Comparison of ENCODE assay signal across 9 mouse cellular contexts in genomic region chr7:120201771-120202170, GRCm38 (mm10). TPM values are rescaled to one million over a fixed set of nuclear protein-coding genes. Genes with fewer than 3 reads are reported as not detected.
DNase-seq lines count a peak whose midpoint lies in the region; ATAC-seq and TF ChIP-seq lines count a peak whose summit lies in the region.
"Had no signal": no experiment of that assay in that cellular context is flagged by ENCODE, and none has a peak within 500 bp of the region (broad histone marks: within the 10 kb centered on the region; RNA-seq: fewer than 3 reads in every experiment).

Gene Crym, minus strand, starts transcription at chr7:120202111.

- TF ChIP-seq CTCF in heart, adult 2 months (IDR thresholded peaks at IDR 0.05) = no peak

- no peak within 1 kb of the TSS for H3K27ac ChIP-seq in heart, embryonic 12.5 days (ENCODE audit: poor library complexity, severe bottlenecking)
- H3K27ac ChIP-seq in heart, adult 2 months = no peak within 1 kb of the TSS
- no peak within 1 kb of the TSS for H3K27ac ChIP-seq in brown adipose tissue, adult 24 weeks (replicated peaks; ENCODE audit: low read depth, low read length)
- no peak within 1 kb of the TSS for H3K27ac ChIP-seq in intestine, embryonic 14.5 days (ENCODE audit: low read depth)
- no peak within 1 kb of the TSS for H3K27ac ChIP-seq in liver, embryonic 11.5 days (ENCODE audit: low read depth, low read length)

- WGBS in heart, embryonic 12.5 days = under 1% methylated on average over 26 of the region's 26 CpGs
- 4% methylated on average over 26 of the region's 26 CpGs for WGBS in heart, adult 2 months
- 3% methylated on average over 26 of the region's 26 CpGs for WGBS in intestine, embryonic 14.5 days
- 6% methylated on average over 24 of the region's 26 CpGs for WGBS in liver, embryonic 11.5 days

- peak within 1 kb of the TSS; percentile 63 for H3K4me2 ChIP-seq in heart, embryonic 12.5 days
- peak within 1 kb of the TSS; percentile 40 for H3K4me2 ChIP-seq in intestine, embryonic 14.5 days (ENCODE audit: low read length)
- H3K4me2 ChIP-seq in liver, embryonic 11.5 days = peak within 1 kb of the TSS; percentile 51

- no peaks in the 10 kb centered on the region for H3K36me3 ChIP-seq in heart, embryonic 12.5 days
- H3K36me3 ChIP-seq in heart, adult 2 months (ENCODE audit: control insufficient read depth, insufficient read depth, low read length) = no peaks in the 10 kb centered on the region
- H3K36me3 ChIP-seq in intestine, embryonic 14.5 days (ENCODE audit: control insufficient read depth, insufficient read depth, low read length) = no peaks in the 10 kb centered on the region
- no peaks in the 10 kb centered on the region for H3K36me3 ChIP-seq in liver, embryonic 11.5 days (ENCODE audit: control insufficient read depth, insufficient read depth, low read length)
- H3K36me3 ChIP-seq: G1E had no signal

- H3K79me2 ChIP-seq in heart, adult 2 months (replicated peaks; ENCODE audit: control insufficient read depth, insufficient read depth, low read length) = no peaks in the 10 kb centered on the region

- H3K27me3 ChIP-seq in heart, embryonic 12.5 days (replicated peaks) = peaks cover 41% of the 10 kb centered on the region
- peaks cover 6% of the 10 kb centered on the region for H3K27me3 ChIP-seq in heart, adult 2 months (ENCODE audit: control insufficient read depth, insufficient read depth, low read length)
- peaks cover 30% of the 10 kb centered on the region for H3K27me3 ChIP-seq in intestine, embryonic 14.5 days (replicated peaks; ENCODE audit: control insufficient read depth, insufficient read depth, low read length)
- peaks cover 19% of the 10 kb centered on the region for H3K27me3 ChIP-seq in liver, embryonic 11.5 days (replicated peaks; ENCODE audit: control insufficient read depth, insufficient read depth, low read length)

- no peaks in the 10 kb centered on the region; the same call in 1 of the 2 replicates for H3K9me3 ChIP-seq in heart, embryonic 12.5 days (replicated peaks)
- H3K9me3 ChIP-seq in intestine, embryonic 14.5 days (ENCODE audit: control insufficient read depth, low read length) = no peaks in the 10 kb centered on the region
- no peaks in the 10 kb centered on the region for H3K9me3 ChIP-seq in liver, embryonic 11.5 days (ENCODE audit: control insufficient read depth, low read length)
- H3K9me3 ChIP-seq: G1E had no signal

- no peak for TF ChIP-seq EP300 in heart, adult 2 months (IDR thresholded peaks at IDR 0.05; ENCODE audit: insufficient read depth, low read depth, low read length)

- no peak for TF ChIP-seq POLR2A in heart, adult 2 months (IDR thresholded peaks at IDR 0.05; ENCODE audit: insufficient read depth, low read depth, low read length)

- H3K4me1 ChIP-seq in heart, embryonic 12.5 days (replicated peaks) = peaks cover 12% of the 10 kb centered on the region; the same call in 1 of the 2 replicates
- peaks cover 5% of the 10 kb centered on the region for H3K4me1 ChIP-seq in heart, adult 2 months (ENCODE audit: control insufficient read depth, insufficient read depth, low read length)
- H3K4me1 ChIP-seq in brown adipose tissue, adult 24 weeks (ENCODE audit: control insufficient read depth, insufficient read depth, insufficient read length, low read length) = peaks cover 3% of the 10 kb centered on the region; the same call in 1 of the 2 replicates
- H3K4me1 ChIP-seq in intestine, embryonic 14.5 days (replicated peaks; ENCODE audit: control insufficient read depth, insufficient read depth, low read length) = no peaks in the 10 kb centered on the region
- no peaks in the 10 kb centered on the region for H3K4me1 ChIP-seq in liver, embryonic 11.5 days (replicated peaks; ENCODE audit: control insufficient read depth, insufficient read depth, low read length)

- H3K9ac ChIP-seq in heart, embryonic 12.5 days = no peak within 1 kb of the TSS
- H3K9ac ChIP-seq in heart, adult 2 months (ENCODE audit: low read depth, low read length) = no peak within 1 kb of the TSS
- no peak within 1 kb of the TSS for H3K9ac ChIP-seq in intestine, embryonic 14.5 days (ENCODE audit: low read length)
- H3K9ac ChIP-seq in liver, embryonic 11.5 days (ENCODE audit: low read depth, low read length) = no peak within 1 kb of the TSS

- peak within 1 kb of the TSS; percentile 28 for H3K4me3 ChIP-seq in heart, embryonic 12.5 days
- no peak within 1 kb of the TSS; the same call in 1 of the 2 replicates for H3K4me3 ChIP-seq in heart, adult 2 months
- H3K4me3 ChIP-seq in brown adipose tissue, adult 24 weeks (ENCODE audit: insufficient read depth, low read depth, low read length) = 0 out of 2 replicates have a peak within 1 kb of the TSS, but pooled peaks have one; percentile 3
- peak within 1 kb of the TSS; percentile 15 for H3K4me3 ChIP-seq in intestine, embryonic 14.5 days (ENCODE audit: low read depth, low read length)
- no peak within 1 kb of the TSS for H3K4me3 ChIP-seq in liver, embryonic 11.5 days (ENCODE audit: low read depth, low read length)

- intact Hi-C loops in heart, adult 2 months (cut with DNase I) = loop anchor here (2.0 to 10.0 kb wide), 2 partner anchors 107 to 353 kb away; partner anchors contain the start of gene Dnah3

- ATAC-seq in heart, embryonic 12.5 days (ENCODE audit: insufficient number of reproducible peaks, low FRiP score) = no peak
- ATAC-seq in intestine, embryonic 14.5 days (replicated peaks; ENCODE audit: low FRiP score, low TSS enrichment, low read depth) = 0 out of 2 replicates have a peak, but pooled peaks have one; percentile 34
- no peak for ATAC-seq in liver, embryonic 11.5 days (replicated peaks; ENCODE audit: low FRiP score)

- no peak for DNase-seq in heart, adult 2 months
- no peak for DNase-seq in intestine, embryonic 14.5 days (ENCODE audit: low spot score)
- DNase-seq in liver, embryonic 11.5 days (ENCODE audit: low spot score) = no peak
- DNase-seq in right cerebral cortex, postnatal 14 days = peak; percentile 17
- no peak for DNase-seq in cerebellum, adult 9-11 months
- no peak for DNase-seq in spleen, adult 18-20 months

RNA-seq across cellular contexts. Expression of gene Crym, which starts in this region (rescaled TPM):
- 0.40 and 0.93 TPM in 2 replicates for polyA plus RNA-seq in heart, embryonic 12.5 days (2016; fragmentation: Nextera tagmentation; extraction: Ambion mirVana)
- total RNA-seq in heart, adult 2 months (2021) = under 1 TPM; 0.34 to 0.37 TPM
- polyA plus RNA-seq in heart, adult 2 months (2012; rRNA removed) = 0.39 and 0.47 TPM in 2 replicates
- not detected in 2 replicates for polyA plus RNA-seq in brown adipose tissue, adult 24 weeks (2012; ENCODE audit: insufficient read depth, insufficient read length, missing spikeins)
- 1.4 and 1.5 TPM in 2 replicates for polyA plus RNA-seq in intestine, embryonic 14.5 days (2014; fragmentation: Nextera tagmentation; extraction: Ambion mirVana)
- polyA plus RNA-seq in liver, embryonic 11.5 days (2014; fragmentation: Nextera tagmentation; extraction: Ambion mirVana) = 1.7 and 2.6 TPM in 2 replicates
- polyA plus RNA-seq: G1E had no signal

Comparison
In these comparisons a context has a peak if more than half of its experiments do, and no peak if none do; other contexts are left out.
1. H3K4me3 ChIP-seq: peak in heart, embryonic 12.5 days (single experiment), brown adipose tissue, adult 24 weeks (single experiment) and intestine, embryonic 14.5 days (single experiment); none in heart, adult 2 months (single experiment) and liver, embryonic 11.5 days (single experiment).
2. Peak in every context shown above with its lines, with median percentiles within 50 percentile points of each other: H3K4me2 ChIP-seq.